Mouse (Mus musculus): ENCODE results near the gene Artn.

- TF ChIP-seq EP300 (IDR thresholded peaks at IDR 0.05; ENCODE audit: low read depth) (no peak), CTCF (IDR thresholded peaks at IDR 0.05; ENCODE audit: low read depth) (no peak)
Observed at GRCm38 (mm10) chr4:117904094-117904493, 25.5 kb downstream of the Artn start.

Measured in heart, postnatal 0 days (tissue).